In genomic region chr5:30556284-30556683, GRCm38 (mm10) we compare ENCODE assay signal across 25 mouse cellular contexts. TPM values are rescaled to one million over a fixed set of nuclear protein-coding genes. Genes with fewer than 3 reads are reported as not detected.
DNase-seq lines count a peak whose midpoint lies in the region; ATAC-seq lines count a peak whose summit lies in the region.
"Had no signal": no experiment of that assay in that cellular context is flagged by ENCODE, and none has a peak within 500 bp of the region (broad histone marks: within the 10 kb centered on the region; RNA-seq: fewer than 3 reads in every experiment).

No protein-coding gene starts in this region.

- H3K27me3 ChIP-seq in limb, embryonic 12.5 days: no peaks in the 10 kb centered on the region
- H3K27me3 ChIP-seq in limb, embryonic 10.5 days (ENCODE audit: low read depth, poor library complexity, severe bottlenecking): no peaks in the 10 kb centered on the region
- H3K27me3 ChIP-seq in stomach, embryonic 14.5 days (ENCODE audit: control insufficient read depth, insufficient read depth, low read length): no peaks in the 10 kb centered on the region
- H3K27me3 ChIP-seq in liver, embryonic 11.5 days (replicated peaks; ENCODE audit: control insufficient read depth, insufficient read depth, low read length): peaks cover 3% of the 10 kb centered on the region; the same call in 1 of the 2 replicates
- H3K27me3 ChIP-seq in liver, embryonic 12.5 days (replicated peaks): peaks cover 4% of the 10 kb centered on the region; the same call in 1 of the 2 replicates
- H3K27me3 ChIP-seq: neural tube, embryonic 15.5 days had no signal

- peaks cover 16% of the 10 kb centered on the region for H3K4me1 ChIP-seq in limb, embryonic 12.5 days (replicated peaks)
- peaks cover 11% of the 10 kb centered on the region for H3K4me1 ChIP-seq in limb, embryonic 10.5 days
- 0 out of 2 replicates have a peak, but pooled peaks cover 9% of the 10 kb centered on the region for H3K4me1 ChIP-seq in stomach, embryonic 14.5 days (ENCODE audit: control insufficient read depth, insufficient read depth, low read length)
- no peaks in the 10 kb centered on the region for H3K4me1 ChIP-seq in liver, embryonic 11.5 days (replicated peaks; ENCODE audit: control insufficient read depth, insufficient read depth, low read length)
- H3K4me1 ChIP-seq in liver, embryonic 12.5 days: no peaks in the 10 kb centered on the region
- H3K4me1 ChIP-seq: liver, embryonic 13.5 days; neural tube, embryonic 15.5 days had no signal

- peak overlapping the region; percentile 54 for H3K27ac ChIP-seq in limb, embryonic 12.5 days
- no peak overlapping the region for H3K27ac ChIP-seq in limb, embryonic 10.5 days
- H3K27ac ChIP-seq in stomach, embryonic 14.5 days (ENCODE audit: low read length): peak overlapping the region; percentile 68
- no peak overlapping the region for H3K27ac ChIP-seq in liver, embryonic 11.5 days (ENCODE audit: low read depth, low read length)
- no peak overlapping the region for H3K27ac ChIP-seq in liver, embryonic 12.5 days
- H3K27ac ChIP-seq: heart, embryonic 10.5 days; hindbrain, embryonic 14.5 days; liver, embryonic 13.5 days; neural tube, embryonic 15.5 days had no signal

- H3K9me3 ChIP-seq in limb, embryonic 12.5 days: 0 out of 2 replicates have a peak, but pooled peaks cover 1% of the 10 kb centered on the region
- no peaks in the 10 kb centered on the region for H3K9me3 ChIP-seq in limb, embryonic 10.5 days (replicated peaks)
- H3K9me3 ChIP-seq in stomach, embryonic 14.5 days (ENCODE audit: control insufficient read depth, low read depth, low read length): no peaks in the 10 kb centered on the region
- H3K9me3 ChIP-seq in liver, embryonic 11.5 days (ENCODE audit: control insufficient read depth, low read length): no peaks in the 10 kb centered on the region
- H3K9me3 ChIP-seq in liver, embryonic 12.5 days (replicated peaks): no peaks in the 10 kb centered on the region
- H3K9me3 ChIP-seq: heart, embryonic 10.5 days; liver, embryonic 13.5 days; neural tube, embryonic 15.5 days had no signal

- ATAC-seq in limb, embryonic 12.5 days (ENCODE audit: insufficient number of reproducible peaks, insufficient read depth, low FRiP score, low TSS enrichment, low read depth): no peak
- ATAC-seq in stomach, embryonic 14.5 days (ENCODE audit: insufficient number of reproducible peaks, insufficient read depth, low FRiP score, low read depth): 0 out of 2 replicates have a peak, but pooled peaks have one; percentile 49
- ATAC-seq in liver, embryonic 11.5 days (replicated peaks; ENCODE audit: low FRiP score): no peak
- no peak for ATAC-seq in liver, embryonic 12.5 days
- ATAC-seq in erythroid progenitor cell, adult 5-6 weeks (replicated peaks; ENCODE audit: low FRiP score, poor library complexity, severe bottlenecking): no peak
- ATAC-seq: forebrain, embryonic 14.5 days had no signal

- H3K36me3 ChIP-seq in limb, embryonic 12.5 days: no peaks in the 10 kb centered on the region
- H3K36me3 ChIP-seq in limb, embryonic 10.5 days: no peaks in the 10 kb centered on the region
- no peaks in the 10 kb centered on the region for H3K36me3 ChIP-seq in stomach, embryonic 14.5 days (ENCODE audit: control insufficient read depth, insufficient read depth, low read length)
- H3K36me3 ChIP-seq in liver, embryonic 11.5 days (ENCODE audit: control insufficient read depth, insufficient read depth, low read length): no peaks in the 10 kb centered on the region
- no peaks in the 10 kb centered on the region for H3K36me3 ChIP-seq in liver, embryonic 12.5 days
- H3K36me3 ChIP-seq: heart, embryonic 10.5 days; liver, embryonic 13.5 days; neural tube, embryonic 15.5 days had no signal

- 29% methylated on average over 3 of the region's 3 CpGs for WGBS in limb, embryonic 12.5 days
- WGBS in limb, embryonic 10.5 days: 61% methylated on average over 3 of the region's 3 CpGs
- 40% methylated on average over 3 of the region's 3 CpGs for WGBS in stomach, embryonic 14.5 days
- WGBS in liver, embryonic 11.5 days: 65% methylated on average over 3 of the region's 3 CpGs
- 61% methylated on average over 3 of the region's 3 CpGs for WGBS in liver, embryonic 12.5 days (ENCODE audit: insufficient replicate concordance)

- H3K4me2 ChIP-seq in limb, embryonic 12.5 days: no peak overlapping the region
- H3K4me2 ChIP-seq in stomach, embryonic 14.5 days (replicated peaks; ENCODE audit: low read depth, low read length): no peak overlapping the region
- H3K4me2 ChIP-seq in liver, embryonic 11.5 days: no peak overlapping the region
- H3K4me2 ChIP-seq in liver, embryonic 12.5 days: no peak overlapping the region
- H3K4me2 ChIP-seq: hindbrain, embryonic 14.5 days; liver, embryonic 13.5 days; neural tube, embryonic 15.5 days had no signal

- H3K9ac ChIP-seq in limb, embryonic 12.5 days (replicated peaks): no peak overlapping the region
- H3K9ac ChIP-seq in stomach, embryonic 14.5 days (replicated peaks; ENCODE audit: low read depth, low read length): no peak overlapping the region
- no peak overlapping the region for H3K9ac ChIP-seq in liver, embryonic 11.5 days (ENCODE audit: low read depth, low read length)
- H3K9ac ChIP-seq in liver, embryonic 12.5 days: no peak overlapping the region
- H3K9ac ChIP-seq: hindbrain, embryonic 14.5 days; liver, embryonic 13.5 days; neural tube, embryonic 15.5 days had no signal

- DNase-seq in limb, embryonic 10.5 days (ENCODE audit: low spot score): no peak
- DNase-seq in adipocyte (ENCODE audit: low spot score): peak; percentile 73
- peak; percentile 16 for DNase-seq in fibroblast of lung, adult 2 months (ENCODE audit: low read depth)
- no peak for DNase-seq in liver, embryonic 11.5 days (ENCODE audit: low spot score)
- DNase-seq: cerebellum, postnatal 25 days; heart, postnatal 10 days; kidney, adult 18-20 months; kidney, postnatal 36 days; liver, embryonic 13.5 days; midbrain, embryonic 14.5 days; thymus, adult 2 months had no signal

- no peak overlapping the region for H3K4me3 ChIP-seq in limb, embryonic 12.5 days (replicated peaks)
- no peak overlapping the region for H3K4me3 ChIP-seq in limb, embryonic 10.5 days
- no peak overlapping the region for H3K4me3 ChIP-seq in stomach, embryonic 14.5 days (ENCODE audit: low read depth, low read length)
- H3K4me3 ChIP-seq in liver, embryonic 11.5 days (ENCODE audit: low read depth, low read length): no peak overlapping the region
- H3K4me3 ChIP-seq in liver, embryonic 12.5 days: no peak overlapping the region
- H3K4me3 ChIP-seq: heart, embryonic 10.5 days; liver, embryonic 13.5 days; myocyte; neural tube, embryonic 15.5 days had no signal

RNA-seq across cellular contexts. Expression of gene Cib4, which starts 10.6 kb away (rescaled TPM):
- polyA plus RNA-seq in limb, embryonic 12.5 days (2016; fragmentation: Nextera tagmentation; extraction: Ambion mirVana): not detected in 2 replicates
- polyA plus RNA-seq in limb, embryonic 10.5 days (2016; fragmentation: Nextera tagmentation; extraction: Ambion mirVana): not detected in 2 replicates
- not detected in 2 replicates for polyA plus RNA-seq in stomach, embryonic 14.5 days (2014; fragmentation: Nextera tagmentation; extraction: Ambion mirVana)
- not detected in 2 replicates for polyA plus RNA-seq in liver, embryonic 11.5 days (2014; fragmentation: Nextera tagmentation; extraction: Ambion mirVana)
- not detected in 2 replicates for polyA plus RNA-seq in liver, embryonic 12.5 days (2016; fragmentation: Nextera tagmentation; extraction: Ambion mirVana)
- not detected in 2 replicates for total RNA-seq in erythroid progenitor cell, adult 5-6 weeks (2015; ENCODE audit: low replicate concordance)
- not detected in 2 replicates for total RNA-seq in erythroid progenitor cell, adult 5-6 weeks (2017; ENCODE audit: low replicate concordance)
- total RNA-seq: ES-E14; gastrocnemius, postnatal 4 days; heart, postnatal 10 days; layer of hippocampus, postnatal 14 days; left cerebral cortex, postnatal 14 days; megakaryocyte progenitor cell, adult 5-6 weeks had no signal
- polyA plus RNA-seq: forebrain, embryonic 14.5 days; heart, embryonic 10.5 days; hindbrain, embryonic 14.5 days; liver, embryonic 13.5 days; midbrain, embryonic 14.5 days; myocyte; neural tube, embryonic 15.5 days; thymus, adult 2 months had no signal

RNA-seq across cellular contexts. Expression of gene Kcnk3, which starts 31.7 kb away (rescaled TPM):
- 0.18 and 0.30 TPM in 2 replicates for polyA plus RNA-seq in limb, embryonic 12.5 days (2016; fragmentation: Nextera tagmentation; extraction: Ambion mirVana)
- polyA plus RNA-seq in limb, embryonic 10.5 days (2016; fragmentation: Nextera tagmentation; extraction: Ambion mirVana): 0.36 and 0.69 TPM in 2 replicates
- polyA plus RNA-seq in stomach, embryonic 14.5 days (2014; fragmentation: Nextera tagmentation; extraction: Ambion mirVana): 13.0 and 13.5 TPM in 2 replicates
- 0.75 and 1.6 TPM in 2 replicates for polyA plus RNA-seq in liver, embryonic 11.5 days (2014; fragmentation: Nextera tagmentation; extraction: Ambion mirVana)
- 0.08 and 0.26 TPM in 2 replicates for polyA plus RNA-seq in liver, embryonic 12.5 days (2016; fragmentation: Nextera tagmentation; extraction: Ambion mirVana)
- total RNA-seq in erythroid progenitor cell, adult 5-6 weeks (2015; ENCODE audit: low replicate concordance): not detected in 2 replicates
- total RNA-seq in erythroid progenitor cell, adult 5-6 weeks (2017; ENCODE audit: low replicate concordance): not detected in 2 replicates
- total RNA-seq: megakaryocyte progenitor cell, adult 5-6 weeks had no signal

Comparison
In these comparisons a context has a peak if more than half of its experiments do, and no peak if none do; other contexts are left out.
1. H3K27ac ChIP-seq: peak in limb, embryonic 12.5 days (single experiment) and stomach, embryonic 14.5 days (single experiment); none in limb, embryonic 10.5 days (single experiment), liver, embryonic 11.5 days (single experiment) and liver, embryonic 12.5 days (single experiment).
2. DNase-seq: peak in adipocyte (single experiment) and fibroblast of lung, adult 2 months (single experiment); none in limb, embryonic 10.5 days (single experiment) and liver, embryonic 11.5 days (single experiment).